ENCODE assay signal across 11 mouse cellular contexts in genomic region chr15:103035548-103035881, GRCm38 (mm10). TPM values are rescaled to one million over a fixed set of nuclear protein-coding genes. Genes with fewer than 3 reads are reported as not detected.
DNase-seq lines count a peak whose midpoint lies in the region; ATAC-seq and TF ChIP-seq lines count a peak whose summit lies in the region.
"Had no signal": no experiment of that assay in that cellular context is flagged by ENCODE, and none has a peak within 500 bp of the region (broad histone marks: within the 10 kb centered on the region; RNA-seq: fewer than 3 reads in every experiment).

No protein-coding gene starts in this region.

- intact Hi-C loops in gastrocnemius, adult 2 months (cut with DNase I): loop anchor here (1.0 kb wide), 1 partner anchor 12 kb away; no protein-coding TSS in a partner anchor

- no peak for ATAC-seq in midbrain, embryonic 11.5 days (ENCODE audit: low FRiP score)
- ATAC-seq in midbrain, embryonic 14.5 days (ENCODE audit: low FRiP score, low TSS enrichment): no peak
- ATAC-seq in stomach, embryonic 16.5 days (ENCODE audit: insufficient read depth, low FRiP score): no peak

- TF ChIP-seq CTCF in gastrocnemius, adult 2 months (IDR thresholded peaks at IDR 0.05): no peak

- 1% methylated on average over 14 of the region's 14 CpGs for WGBS in midbrain, embryonic 11.5 days
- WGBS in midbrain, embryonic 14.5 days: 0% methylated on average over 14 of the region's 14 CpGs
- under 1% methylated on average over 14 of the region's 14 CpGs for WGBS in limb, embryonic 10.5 days
- WGBS in stomach, embryonic 16.5 days: 1% methylated on average over 14 of the region's 14 CpGs

- H3K27me3 ChIP-seq in midbrain, embryonic 11.5 days (ENCODE audit: control insufficient read depth, insufficient read depth, low read length): peaks cover 98% of the 10 kb centered on the region
- H3K27me3 ChIP-seq in midbrain, embryonic 14.5 days (ENCODE audit: control insufficient read depth, insufficient read depth, low read length): peaks cover 97% of the 10 kb centered on the region
- peaks cover 99% of the 10 kb centered on the region for H3K27me3 ChIP-seq in limb, embryonic 10.5 days (ENCODE audit: low read depth, poor library complexity, severe bottlenecking)
- H3K27me3 ChIP-seq in stomach, embryonic 16.5 days (ENCODE audit: control insufficient read depth, insufficient read depth, low read length): peaks cover 8% of the 10 kb centered on the region

- no peaks in the 10 kb centered on the region for H3K4me1 ChIP-seq in midbrain, embryonic 11.5 days (ENCODE audit: control insufficient read depth, insufficient read depth, low read length)
- no peaks in the 10 kb centered on the region for H3K4me1 ChIP-seq in midbrain, embryonic 14.5 days (ENCODE audit: control insufficient read depth, insufficient read depth, low read length)
- H3K4me1 ChIP-seq in limb, embryonic 10.5 days: peaks cover 88% of the 10 kb centered on the region
- peaks cover 25% of the 10 kb centered on the region for H3K4me1 ChIP-seq in stomach, embryonic 16.5 days (ENCODE audit: control insufficient read depth, insufficient read depth, low read length)

- no peaks in the 10 kb centered on the region for H3K9me3 ChIP-seq in midbrain, embryonic 11.5 days (ENCODE audit: control insufficient read depth, low read length)
- no peaks in the 10 kb centered on the region for H3K9me3 ChIP-seq in midbrain, embryonic 14.5 days (ENCODE audit: control insufficient read depth, low read length)
- no peaks in the 10 kb centered on the region for H3K9me3 ChIP-seq in limb, embryonic 10.5 days (replicated peaks)
- H3K9me3 ChIP-seq in stomach, embryonic 16.5 days (replicated peaks; ENCODE audit: control insufficient read depth, low read length): no peaks in the 10 kb centered on the region

- DNase-seq in gastrocnemius, adult 2 months: no peak
- no peak for DNase-seq in gastrocnemius, postnatal 4 days (ENCODE audit: low spot score in 2 of 2)
- DNase-seq in midbrain, embryonic 11.5 days (ENCODE audit: low spot score, missing footprints): peak; percentile 92
- DNase-seq in midbrain, embryonic 14.5 days: no peak
- DNase-seq in limb, embryonic 10.5 days (ENCODE audit: low spot score): peak; percentile 61
- no peak for DNase-seq in urinary bladder, adult 2 months (ENCODE audit: low spot score)
- no peak for DNase-seq in frontal cortex, postnatal 25 days (ENCODE audit: low spot score in 2 of 2)
- DNase-seq: kidney, adult 18-20 months had no signal

- H3K27ac ChIP-seq in gastrocnemius, adult 2 months: no peak overlapping the region
- no peak overlapping the region for H3K27ac ChIP-seq in midbrain, embryonic 11.5 days (ENCODE audit: low read depth, low read length)
- H3K27ac ChIP-seq in midbrain, embryonic 14.5 days (replicated peaks; ENCODE audit: low read depth, low read length): no peak overlapping the region
- H3K27ac ChIP-seq in limb, embryonic 10.5 days: peak overlapping the region; percentile 86
- H3K27ac ChIP-seq in stomach, embryonic 16.5 days (ENCODE audit: low read length): peak overlapping the region; percentile 77

- H3K36me3 ChIP-seq in midbrain, embryonic 11.5 days (ENCODE audit: control insufficient read depth, insufficient read depth, low read length): no peaks in the 10 kb centered on the region
- H3K36me3 ChIP-seq in midbrain, embryonic 14.5 days (ENCODE audit: control insufficient read depth, insufficient read depth, low read length): no peaks in the 10 kb centered on the region
- H3K36me3 ChIP-seq in limb, embryonic 10.5 days: no peaks in the 10 kb centered on the region
- H3K36me3 ChIP-seq in stomach, embryonic 16.5 days (ENCODE audit: control insufficient read depth, insufficient read depth, low read length): no peaks in the 10 kb centered on the region

- H3K4me3 ChIP-seq in gastrocnemius, adult 2 months: peak overlapping the region; percentile 65
- no peak overlapping the region for H3K4me3 ChIP-seq in midbrain, embryonic 11.5 days (ENCODE audit: low read depth, low read length)
- H3K4me3 ChIP-seq in midbrain, embryonic 14.5 days (replicated peaks; ENCODE audit: low read depth, low read length): no peak overlapping the region
- H3K4me3 ChIP-seq in limb, embryonic 10.5 days: peak overlapping the region; percentile 54
- H3K4me3 ChIP-seq in stomach, embryonic 16.5 days (replicated peaks; ENCODE audit: low read length): peak overlapping the region; percentile 60

- H3K4me2 ChIP-seq in midbrain, embryonic 11.5 days: no peak overlapping the region
- H3K4me2 ChIP-seq in midbrain, embryonic 14.5 days (ENCODE audit: low read length): no peak overlapping the region
- H3K4me2 ChIP-seq in stomach, embryonic 16.5 days (ENCODE audit: low read depth, low read length): peak overlapping the region; percentile 60

- no peak overlapping the region for H3K9ac ChIP-seq in midbrain, embryonic 11.5 days (ENCODE audit: low read length)
- no peak overlapping the region for H3K9ac ChIP-seq in midbrain, embryonic 14.5 days (replicated peaks; ENCODE audit: low read length)
- peak overlapping the region; percentile 81 for H3K9ac ChIP-seq in stomach, embryonic 16.5 days (ENCODE audit: low read length)

RNA-seq across cellular contexts. Expression of gene Hoxc4, which starts 16.8 kb away (rescaled TPM):
- 1 to 10 TPM; 4.3 to 4.6 TPM for total RNA-seq in gastrocnemius, adult 2 months (2021)
- 1 to 10 TPM; 6.9 to 8.2 TPM for total RNA-seq in gastrocnemius, postnatal 4 days (2021)
- not detected in 2 replicates for polyA plus RNA-seq in midbrain, embryonic 11.5 days (2014; fragmentation: Nextera tagmentation; extraction: Ambion mirVana)
- not detected in 2 replicates for polyA plus RNA-seq in midbrain, embryonic 14.5 days (2014; fragmentation: Nextera tagmentation; extraction: Ambion mirVana)
- 9.1 and 9.8 TPM in 2 replicates for polyA plus RNA-seq in limb, embryonic 10.5 days (2016; fragmentation: Nextera tagmentation; extraction: Ambion mirVana)
- polyA plus RNA-seq in stomach, embryonic 16.5 days (2015; fragmentation: Nextera tagmentation; extraction: Ambion mirVana): 19.0 and 20.0 TPM in 2 replicates
- 0.76 and 0.80 TPM in 2 replicates for polyA plus RNA-seq in urinary bladder, adult 2 months (2012; rRNA removed)
- total RNA-seq: left cerebral cortex, postnatal 10 days had no signal

RNA-seq across cellular contexts. Expression of gene Hoxc6, which starts 37.5 kb away (rescaled TPM):
- 1 to 10 TPM; 8.1 to 8.6 TPM for total RNA-seq in gastrocnemius, adult 2 months (2021)
- 10 to 100 TPM; 12.7 to 12.8 TPM for total RNA-seq in gastrocnemius, postnatal 4 days (2021)
- not detected in 2 replicates for polyA plus RNA-seq in midbrain, embryonic 11.5 days (2014; fragmentation: Nextera tagmentation; extraction: Ambion mirVana)
- not detected in 2 replicates for polyA plus RNA-seq in midbrain, embryonic 14.5 days (2014; fragmentation: Nextera tagmentation; extraction: Ambion mirVana)
- 10.1 and 10.2 TPM in 2 replicates for polyA plus RNA-seq in limb, embryonic 10.5 days (2016; fragmentation: Nextera tagmentation; extraction: Ambion mirVana)
- polyA plus RNA-seq in stomach, embryonic 16.5 days (2015; fragmentation: Nextera tagmentation; extraction: Ambion mirVana): 3.3 and 3.8 TPM in 2 replicates
- polyA plus RNA-seq in urinary bladder, adult 2 months (2012; rRNA removed): 2.1 and 2.5 TPM in 2 replicates
- total RNA-seq: left cerebral cortex, postnatal 10 days had no signal

RNA-seq across cellular contexts. Expression of gene Hoxc8, which starts 45.1 kb away (rescaled TPM):
- 1 to 10 TPM; 1.0 to 2.8 TPM for total RNA-seq in gastrocnemius, adult 2 months (2021)
- total RNA-seq in gastrocnemius, postnatal 4 days (2021): 1 to 10 TPM; 3.2 to 3.3 TPM
- not detected in 2 replicates for polyA plus RNA-seq in midbrain, embryonic 11.5 days (2014; fragmentation: Nextera tagmentation; extraction: Ambion mirVana)
- polyA plus RNA-seq in midbrain, embryonic 14.5 days (2014; fragmentation: Nextera tagmentation; extraction: Ambion mirVana): not detected in 2 replicates
- polyA plus RNA-seq in limb, embryonic 10.5 days (2016; fragmentation: Nextera tagmentation; extraction: Ambion mirVana): 5.1 and 6.0 TPM in 2 replicates
- 2.0 and 2.5 TPM in 2 replicates for polyA plus RNA-seq in stomach, embryonic 16.5 days (2015; fragmentation: Nextera tagmentation; extraction: Ambion mirVana)
- polyA plus RNA-seq in urinary bladder, adult 2 months (2012; rRNA removed): 0.39 and 0.47 TPM in 2 replicates
- total RNA-seq: left cerebral cortex, postnatal 10 days had no signal
- polyA plus RNA-seq: embryonic facial prominence, embryonic 11.5 days had no signal

RNA-seq across cellular contexts. Expression of gene Hoxc9, which starts 59.3 kb away (rescaled TPM):
- 1 to 10 TPM; 6.7 to 8.3 TPM for total RNA-seq in gastrocnemius, adult 2 months (2021)
- 1 to 10 TPM; 8.4 to 8.6 TPM for total RNA-seq in gastrocnemius, postnatal 4 days (2021)
- polyA plus RNA-seq in midbrain, embryonic 11.5 days (2014; fragmentation: Nextera tagmentation; extraction: Ambion mirVana): not detected in 2 replicates
- not detected in 2 replicates for polyA plus RNA-seq in midbrain, embryonic 14.5 days (2014; fragmentation: Nextera tagmentation; extraction: Ambion mirVana)
- polyA plus RNA-seq in limb, embryonic 10.5 days (2016; fragmentation: Nextera tagmentation; extraction: Ambion mirVana): 4.4 and 6.9 TPM in 2 replicates
- not detected in 2 replicates for polyA plus RNA-seq in stomach, embryonic 16.5 days (2015; fragmentation: Nextera tagmentation; extraction: Ambion mirVana)
- 0.36 and 0.46 TPM in 2 replicates for polyA plus RNA-seq in urinary bladder, adult 2 months (2012; rRNA removed)
- total RNA-seq: left cerebral cortex, postnatal 10 days had no signal
- polyA plus RNA-seq: embryonic facial prominence, embryonic 11.5 days had no signal

Comparison
In these comparisons a context has a peak if more than half of its experiments do, and no peak if none do; other contexts are left out.
1. DNase-seq: peak in midbrain, embryonic 11.5 days (single experiment) and limb, embryonic 10.5 days (single experiment); none in gastrocnemius, adult 2 months (single experiment), gastrocnemius, postnatal 4 days (0 of 2), midbrain, embryonic 14.5 days (single experiment), urinary bladder, adult 2 months (single experiment) and frontal cortex, postnatal 25 days (0 of 2).
2. H3K27ac ChIP-seq: peak in limb, embryonic 10.5 days (single experiment) and stomach, embryonic 16.5 days (single experiment); none in gastrocnemius, adult 2 months (single experiment), midbrain, embryonic 11.5 days (single experiment) and midbrain, embryonic 14.5 days (single experiment).
3. H3K4me3 ChIP-seq: peak in gastrocnemius, adult 2 months (single experiment), limb, embryonic 10.5 days (single experiment) and stomach, embryonic 16.5 days (single experiment); none in midbrain, embryonic 11.5 days (single experiment) and midbrain, embryonic 14.5 days (single experiment).